13 mouse cellular contexts compared by ENCODE assay signal in the genomic region with DNA sequence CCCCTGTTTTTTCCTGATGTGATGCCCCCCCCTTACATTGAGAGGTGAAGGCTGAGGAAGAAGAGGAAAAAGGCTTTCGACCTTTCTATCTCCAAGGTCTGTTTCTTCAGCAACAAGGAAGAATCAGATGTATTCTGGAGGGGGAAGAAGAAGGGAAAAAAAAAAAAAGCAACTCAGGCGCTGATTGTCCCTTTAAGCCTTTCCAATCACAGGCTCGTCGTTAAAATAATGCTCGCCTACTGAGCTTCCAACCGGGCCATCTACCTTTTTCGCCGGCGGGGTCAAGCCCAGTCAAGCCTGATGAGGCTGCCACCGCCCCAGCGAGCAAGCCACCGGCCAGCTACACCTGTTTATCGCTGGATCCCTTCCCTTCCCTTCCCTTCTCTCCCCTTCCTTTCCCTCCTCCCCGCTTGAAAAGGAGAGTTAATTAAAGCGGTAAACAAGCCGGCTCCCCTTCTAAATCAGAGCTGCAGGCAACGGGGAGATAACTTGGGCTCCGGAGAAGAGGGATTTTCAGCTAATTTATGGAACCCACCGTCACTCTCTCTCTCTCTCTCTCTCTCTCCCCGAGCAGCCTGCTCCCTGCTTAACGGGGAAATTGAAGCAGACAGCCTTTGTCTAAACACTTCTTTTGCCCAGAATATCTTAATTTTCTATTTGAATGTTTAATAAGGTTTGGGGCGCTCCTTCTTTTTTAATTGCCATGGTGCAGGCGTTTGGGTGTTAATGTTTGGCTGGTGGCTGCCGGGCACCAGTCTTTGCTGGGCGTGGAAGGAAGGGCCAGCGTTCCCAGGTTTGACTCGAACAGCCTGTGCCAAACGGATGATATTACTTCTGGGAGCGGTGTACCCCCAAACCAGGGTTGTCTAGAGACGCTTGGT.
DNase-seq lines count a peak whose midpoint lies in the region; ATAC-seq and TF ChIP-seq lines count a peak whose summit lies in the region.
"Had no signal": no experiment of that assay in that cellular context is flagged by ENCODE, and none has a peak within 500 bp of the region (broad histone marks: within the 10 kb centered on the region; RNA-seq: fewer than 3 reads in every experiment).

No protein-coding gene starts in this region.

- H3K9me3 ChIP-seq in kidney, postnatal 0 days (replicated peaks; ENCODE audit: low read length) = no peaks in the 10 kb centered on the region
- no peaks in the 10 kb centered on the region for H3K9me3 ChIP-seq in forebrain, embryonic 12.5 days
- H3K9me3 ChIP-seq in midbrain, embryonic 13.5 days = no peaks in the 10 kb centered on the region
- H3K9me3 ChIP-seq in lung, postnatal 0 days (ENCODE audit: low read length) = no peaks in the 10 kb centered on the region

- H3K36me3 ChIP-seq in kidney, postnatal 0 days (ENCODE audit: insufficient read depth, low read length) = no peaks in the 10 kb centered on the region
- no peaks in the 10 kb centered on the region for H3K36me3 ChIP-seq in forebrain, embryonic 12.5 days (replicated peaks)
- no peaks in the 10 kb centered on the region for H3K36me3 ChIP-seq in midbrain, embryonic 13.5 days
- no peaks in the 10 kb centered on the region for H3K36me3 ChIP-seq in lung, postnatal 0 days (ENCODE audit: insufficient read depth, low read length)

- WGBS in kidney, postnatal 0 days = under 1% methylated on average over 30 of the region's 30 CpGs
- under 1% methylated on average over 30 of the region's 30 CpGs for WGBS in forebrain, embryonic 12.5 days
- WGBS in midbrain, embryonic 13.5 days = 1% methylated on average over 30 of the region's 30 CpGs
- WGBS in lung, postnatal 0 days = 1% methylated on average over 30 of the region's 30 CpGs

- no peak for ATAC-seq in kidney, postnatal 0 days (replicated peaks; ENCODE audit: low FRiP score, low read depth)
- ATAC-seq in forebrain, embryonic 12.5 days (ENCODE audit: low FRiP score) = no peak
- peak; percentile 46 for ATAC-seq in midbrain, embryonic 13.5 days
- ATAC-seq in lung, postnatal 0 days = no peak
- ATAC-seq: hindbrain, embryonic 16.5 days had no signal

- H3K4me1 ChIP-seq in kidney, postnatal 0 days (replicated peaks; ENCODE audit: insufficient read depth, low read length) = 0 out of 2 replicates have a peak, but pooled peaks cover 6% of the 10 kb centered on the region
- peaks cover 42% of the 10 kb centered on the region for H3K4me1 ChIP-seq in forebrain, embryonic 12.5 days
- peaks cover 26% of the 10 kb centered on the region for H3K4me1 ChIP-seq in midbrain, embryonic 13.5 days (replicated peaks)
- H3K4me1 ChIP-seq in lung, postnatal 0 days (ENCODE audit: insufficient read depth, low read depth, low read length) = no peaks in the 10 kb centered on the region

- no peak for TF ChIP-seq EP300 in lung, postnatal 0 days (IDR thresholded peaks at IDR 0.05)

- no peak for TF ChIP-seq CTCF in kidney, postnatal 0 days (IDR thresholded peaks at IDR 0.05; ENCODE audit: low read depth)
- TF ChIP-seq CTCF in lung, postnatal 0 days (IDR thresholded peaks at IDR 0.05) = no peak

- H3K9ac ChIP-seq in kidney, postnatal 0 days (ENCODE audit: low read depth, low read length) = no peak overlapping the region
- peak overlapping the region; percentile 38 for H3K9ac ChIP-seq in forebrain, embryonic 12.5 days
- H3K9ac ChIP-seq in midbrain, embryonic 13.5 days (replicated peaks) = peak overlapping the region; percentile 48
- H3K9ac ChIP-seq in lung, postnatal 0 days (replicated peaks; ENCODE audit: low read depth) = no peak overlapping the region

- H3K4me2 ChIP-seq in kidney, postnatal 0 days (ENCODE audit: low read length) = no peak overlapping the region
- peak overlapping the region; percentile 59 for H3K4me2 ChIP-seq in forebrain, embryonic 12.5 days
- peak overlapping the region; percentile 50 for H3K4me2 ChIP-seq in midbrain, embryonic 13.5 days (replicated peaks)
- H3K4me2 ChIP-seq in lung, postnatal 0 days (replicated peaks; ENCODE audit: low read depth, low read length) = no peak overlapping the region

- H3K27ac ChIP-seq in kidney, postnatal 0 days = no peak overlapping the region
- peak overlapping the region; percentile 66 for H3K27ac ChIP-seq in forebrain, embryonic 12.5 days
- H3K27ac ChIP-seq in midbrain, embryonic 13.5 days = peak overlapping the region; percentile 78
- H3K27ac ChIP-seq in lung, postnatal 0 days (ENCODE audit: low read length) = no peak overlapping the region
- H3K27ac ChIP-seq: macrophage had no signal

- DNase-seq in kidney, postnatal 0 days (ENCODE audit: low spot score) = no peak
- DNase-seq in kidney, postnatal 14 days = no peak
- no peak for DNase-seq in gastrocnemius, postnatal 10 days
- DNase-seq in lung, postnatal 0 days (ENCODE audit: low spot score) = no peak
- DNase-seq in spleen, adult 12 weeks (ENCODE audit: low spot score) = no peak
- DNase-seq: adrenal gland, adult 8-10 months; cerebellum, adult 9-10 months; spleen, adult 18-20 months; thymus, postnatal 36 days had no signal

- H3K4me3 ChIP-seq in kidney, postnatal 0 days (replicated peaks; ENCODE audit: low read depth, low read length) = 0 out of 2 replicates have a peak overlapping the region, but pooled peaks have one; percentile 4
- H3K4me3 ChIP-seq in forebrain, embryonic 12.5 days (replicated peaks) = peak overlapping the region; percentile 31
- peak overlapping the region; percentile 23 for H3K4me3 ChIP-seq in midbrain, embryonic 13.5 days (replicated peaks)
- H3K4me3 ChIP-seq in lung, postnatal 0 days (ENCODE audit: low read depth, low read length) = no peak overlapping the region

- H3K27me3 ChIP-seq in kidney, postnatal 0 days (ENCODE audit: insufficient read depth, low read length) = peaks cover 83% of the 10 kb centered on the region
- peaks cover 82% of the 10 kb centered on the region for H3K27me3 ChIP-seq in forebrain, embryonic 12.5 days
- H3K27me3 ChIP-seq in midbrain, embryonic 13.5 days = peaks cover 98% of the 10 kb centered on the region
- peaks cover 59% of the 10 kb centered on the region for H3K27me3 ChIP-seq in lung, postnatal 0 days (replicated peaks; ENCODE audit: insufficient read depth, low read length)

Comparison
In these comparisons a context has a peak if more than half of its experiments do, and no peak if none do; other contexts are left out.
1. H3K27ac ChIP-seq: peak in forebrain, embryonic 12.5 days (single experiment) and midbrain, embryonic 13.5 days (single experiment); none in kidney, postnatal 0 days (single experiment) and lung, postnatal 0 days (single experiment).
2. H3K4me2 ChIP-seq: peak in forebrain, embryonic 12.5 days (single experiment) and midbrain, embryonic 13.5 days (single experiment); none in kidney, postnatal 0 days (single experiment) and lung, postnatal 0 days (single experiment).
3. H3K9ac ChIP-seq: peak in forebrain, embryonic 12.5 days (single experiment) and midbrain, embryonic 13.5 days (single experiment); none in kidney, postnatal 0 days (single experiment) and lung, postnatal 0 days (single experiment).